Mouse (Mus musculus): ENCODE data around the gene Lgr4.

- TF ChIP-seq CTCF (IDR thresholded peaks at IDR 0.05; ENCODE audit: control insufficient read depth, insufficient read depth, insufficient read length) (no peak), MYOD1 (IDR thresholded peaks at IDR 0.05; ENCODE audit: control insufficient read depth, insufficient read length, low read depth) (no peak), USF1 (IDR thresholded peaks at IDR 0.05; ENCODE audit: low read depth) (no peak), MAX (IDR thresholded peaks at IDR 0.05) (no peak), FOSL1 (IDR thresholded peaks at IDR 0.05; ENCODE audit: insufficient read depth, low read length, poor library complexity, severe bottlenecking) (no peak), MYOG (IDR thresholded peaks at IDR 0.05; ENCODE audit: control insufficient read depth, extremely low read depth, insufficient read length) (no peak)
Measured at GRCm38 (mm10) chr2:109927876-109928275, 10.4 kb downstream of the Lgr4 start.
